Mouse (Mus musculus): ENCODE measurements around the gene Trim43c.
"Not testable (repeated sequence)": the region's sequence is repeated elsewhere in the genome, so short reads cannot be mapped to it uniquely, and the experiment has no call there.

Gene Trim43c

DNA sequence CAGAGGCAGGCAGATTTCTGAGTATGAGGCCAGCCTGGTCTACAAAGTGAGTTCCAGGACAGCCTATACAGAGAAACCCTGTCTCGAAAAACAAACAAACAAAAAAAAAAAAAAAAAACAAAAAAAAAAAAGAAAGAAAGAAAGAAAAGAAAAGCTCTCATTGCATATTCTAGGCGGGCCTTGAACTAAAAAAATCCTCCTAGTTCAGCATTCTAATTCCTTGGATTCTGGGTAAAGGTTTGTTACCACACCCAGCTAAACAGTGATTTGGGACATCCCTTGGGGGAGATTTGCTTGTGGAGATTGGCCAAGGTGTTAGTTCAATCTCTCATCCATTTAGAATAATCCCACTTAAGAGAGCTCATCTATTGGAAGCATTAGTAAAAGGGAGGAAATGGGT, at the start of gene Trim43c:
Gene Trim43c (plus strand): TSS at position 301 of the 400 bp plus-strand sequence.
- not testable (repeated sequence) for DNase-seq (ENCODE audit: low spot score)

DNA sequence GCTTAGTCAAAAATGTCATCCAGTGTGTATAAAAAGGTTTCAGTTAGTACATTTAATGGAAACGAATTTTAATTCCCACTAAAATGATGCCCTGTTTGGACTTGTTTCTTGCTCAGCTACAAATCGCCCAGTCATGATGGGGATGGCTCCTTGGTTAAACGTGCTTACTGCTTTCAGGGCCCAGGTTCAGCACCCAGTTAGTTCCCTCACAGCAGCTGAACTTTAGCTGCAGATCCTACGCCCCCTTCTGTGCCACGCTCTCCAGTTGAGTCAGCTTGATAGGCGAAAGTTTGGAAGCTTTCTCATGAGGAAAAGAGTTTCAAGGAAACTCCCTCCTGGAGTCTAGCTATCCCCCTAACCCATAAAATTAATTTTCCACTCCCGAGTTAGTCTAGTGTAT, 14.1 kb downstream of the Trim43c start:
- DNase-seq (ENCODE audit: low spot score), result not testable (repeated sequence)

DNA sequence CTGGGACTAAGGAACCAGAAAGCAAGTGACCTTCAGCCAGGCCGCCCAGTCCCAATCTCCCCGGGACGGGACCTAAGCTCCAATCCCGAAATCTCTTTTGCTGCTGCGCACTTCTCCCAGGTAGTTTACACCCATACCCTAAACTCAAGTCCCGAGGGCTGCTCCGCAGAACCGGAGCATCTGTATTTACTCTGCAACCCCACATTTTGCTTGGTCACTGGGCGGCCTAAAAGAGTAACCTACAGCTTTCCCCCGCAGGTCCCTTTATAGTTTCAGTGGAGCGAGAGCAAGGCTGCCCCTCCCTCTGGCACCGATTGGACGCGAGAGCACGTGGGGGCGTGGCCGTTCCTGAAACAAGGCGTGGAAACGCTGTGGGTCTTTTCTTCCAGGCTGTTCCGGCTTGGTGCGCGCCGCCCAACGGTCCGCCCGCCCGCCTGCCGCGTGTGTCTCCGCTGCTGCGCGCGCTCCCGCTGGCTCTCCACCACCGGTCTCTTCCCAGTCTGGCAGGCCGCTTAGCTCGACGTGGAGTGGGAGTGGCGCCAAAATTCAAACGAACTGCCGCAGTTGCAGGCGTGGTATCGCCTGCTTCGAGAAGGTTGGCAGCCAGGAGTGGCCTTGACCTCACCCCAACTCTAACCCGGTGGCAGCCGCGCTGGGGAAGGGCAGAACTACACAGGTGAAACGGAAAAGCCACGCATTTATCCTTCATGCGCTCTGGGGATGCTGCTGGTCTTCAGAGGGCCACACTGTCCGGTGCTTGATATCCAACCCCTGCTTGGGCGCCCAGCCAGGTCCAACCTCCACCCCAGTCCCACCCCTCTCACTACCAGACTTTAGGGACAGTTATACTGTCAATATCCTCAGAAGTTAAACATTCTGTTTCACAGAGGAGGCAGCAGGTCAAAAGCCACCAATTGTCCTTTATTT, 19.9 kb downstream of the Trim43c start:
- peak; percentile 82 for DNase-seq (ENCODE audit: low spot score)
